Mouse (Mus musculus) c-Kit-positive CD71-positive TER-119-negative erythroid progenitor cells, embryonic 14.5 days (primary cell): ENCODE data around the gene Olfr577.

Experiments
- DNase-seq: peaks from one replicate; pipeline ENCODE4 v3.0.0-alpha.2; 2013; ENCODE audit warnings: low read depth

The Olfr577 gene

DNA sequence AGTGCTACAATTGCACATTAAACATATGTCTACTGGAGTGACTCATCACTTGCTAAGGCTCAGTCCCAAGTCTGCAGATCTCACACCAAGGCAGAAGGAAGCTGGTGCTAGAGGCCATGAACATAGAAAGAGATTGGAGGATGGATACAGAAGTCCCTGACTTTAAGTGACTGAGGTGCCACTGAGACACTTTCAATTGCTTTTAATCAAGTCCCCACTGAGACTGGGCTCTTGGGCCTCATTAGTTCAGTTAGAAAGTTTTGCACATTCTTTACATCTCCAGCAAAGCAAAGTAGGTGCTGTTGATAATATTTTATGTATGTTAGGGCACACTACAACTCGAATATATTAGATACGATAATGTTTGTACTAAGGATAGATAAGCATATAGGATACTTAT, at the start of gene Olfr577:
Gene Olfr577, minus strand, starts transcription at position 101 of the 400 bp plus-strand sequence.
- no peak for DNase-seq

DNA sequence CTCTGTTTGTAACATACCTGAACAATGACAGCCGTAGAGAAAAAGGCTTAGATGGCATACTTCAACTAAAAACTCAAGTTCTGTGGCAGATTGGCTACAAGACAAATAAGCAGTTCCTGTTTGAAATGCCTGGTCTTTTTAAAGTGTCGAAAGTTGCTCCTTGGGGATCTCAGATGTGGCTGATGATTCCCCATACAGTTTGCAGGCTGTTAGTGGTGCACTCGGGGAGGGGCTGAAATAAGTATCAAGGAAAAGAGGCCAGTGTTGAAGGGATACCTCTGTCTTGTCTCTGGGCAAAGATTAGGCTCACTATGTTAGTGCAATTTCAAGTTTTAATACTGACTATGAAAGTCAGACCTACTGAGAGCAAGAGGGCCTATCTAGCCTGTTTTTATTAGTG, 13.5 kb upstream of the Olfr577 start, which contains the start of gene Olfr578:
Gene Olfr578, minus strand, starts transcription at position 101 of the 400 bp plus-strand sequence.
- no peak for DNase-seq

DNA sequence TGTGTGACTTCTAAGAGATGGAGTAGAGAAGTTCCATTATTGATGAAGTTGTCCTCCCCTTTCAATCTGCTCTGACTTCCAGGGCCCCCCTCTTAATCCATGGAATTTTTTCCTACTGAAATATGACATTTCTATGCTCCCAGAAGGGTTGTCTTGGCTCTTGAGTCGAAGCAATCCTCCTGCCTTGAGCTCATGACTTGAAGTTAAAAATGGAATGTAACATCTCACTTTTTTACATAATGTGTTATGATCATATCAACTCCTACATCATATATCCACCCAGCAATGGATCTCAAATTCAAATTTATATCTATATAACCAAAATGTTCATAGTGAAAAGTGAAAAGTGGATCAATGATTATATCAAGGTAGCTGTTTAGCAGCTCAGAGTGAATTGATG, 1.3 kb downstream of the Olfr577 start:
- DNase-seq = no peak

DNA sequence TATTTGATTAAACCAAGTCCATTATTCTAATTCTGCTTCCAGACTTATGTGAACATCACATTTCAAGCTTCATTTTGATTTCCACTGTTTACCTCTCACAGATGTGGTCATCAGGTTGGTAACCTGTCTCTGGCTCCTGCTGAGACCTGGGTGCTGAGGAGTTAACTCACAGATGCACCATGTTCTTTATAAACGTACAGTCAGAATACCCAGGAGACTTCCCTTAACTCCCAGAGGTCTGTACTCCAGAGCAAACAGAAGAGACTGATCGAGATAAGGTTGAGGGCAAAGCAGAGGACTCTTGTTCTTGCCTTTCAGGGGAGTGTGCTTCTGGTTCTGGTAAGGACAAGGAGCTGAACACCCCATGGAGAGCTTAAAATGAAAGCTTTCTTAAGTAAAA, 13.4 kb downstream of the Olfr577 start, which contains the start of gene Olfr576:
Gene Olfr576, plus strand, starts transcription at position 301 of the 400 bp plus-strand sequence.
- no peak for DNase-seq

DNA sequence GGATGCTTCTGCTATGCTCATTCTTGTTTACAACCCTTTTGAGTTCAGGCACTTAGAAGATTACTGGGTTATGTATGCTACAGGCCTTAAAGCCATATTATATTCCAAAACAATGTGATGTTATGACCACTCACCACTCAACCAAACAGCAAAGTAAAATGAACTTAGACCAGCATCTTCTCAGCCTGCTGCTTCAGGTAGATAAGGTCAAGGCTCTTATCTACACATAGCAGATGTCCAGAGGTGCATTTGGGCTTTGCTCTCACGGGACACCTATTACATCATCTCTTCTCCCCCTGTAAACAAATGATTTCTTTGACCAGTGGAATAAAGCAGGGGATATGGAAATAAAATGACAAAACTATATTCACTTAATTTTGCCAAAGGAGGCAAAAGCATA, 17.1 kb downstream of the Olfr577 start, which contains the start of gene Olfr575:
Gene Olfr575, minus strand, starts transcription at position 183 of the 400 bp plus-strand sequence.
- DNase-seq = no peak

DNA sequence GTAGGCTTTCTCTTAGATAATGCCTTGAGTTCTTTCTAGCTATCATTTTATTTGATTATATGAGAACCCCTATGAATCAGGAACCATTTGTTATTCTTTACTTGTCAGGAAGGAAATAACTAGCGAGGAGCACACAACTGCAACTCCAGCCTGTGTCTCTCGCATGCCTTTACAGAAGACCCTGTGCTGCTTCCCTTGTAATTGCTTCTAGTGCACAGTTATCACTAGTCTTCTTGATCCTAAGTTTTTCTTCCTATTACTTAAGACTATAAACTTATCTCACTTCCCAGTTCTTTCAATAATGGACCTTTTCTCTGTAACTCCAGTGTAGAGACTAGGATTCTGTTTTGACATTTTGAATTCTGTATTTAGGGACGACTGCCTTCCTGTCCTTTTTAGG, 17.6 kb downstream of the Olfr577 start:
- DNase-seq = no peak

DNA sequence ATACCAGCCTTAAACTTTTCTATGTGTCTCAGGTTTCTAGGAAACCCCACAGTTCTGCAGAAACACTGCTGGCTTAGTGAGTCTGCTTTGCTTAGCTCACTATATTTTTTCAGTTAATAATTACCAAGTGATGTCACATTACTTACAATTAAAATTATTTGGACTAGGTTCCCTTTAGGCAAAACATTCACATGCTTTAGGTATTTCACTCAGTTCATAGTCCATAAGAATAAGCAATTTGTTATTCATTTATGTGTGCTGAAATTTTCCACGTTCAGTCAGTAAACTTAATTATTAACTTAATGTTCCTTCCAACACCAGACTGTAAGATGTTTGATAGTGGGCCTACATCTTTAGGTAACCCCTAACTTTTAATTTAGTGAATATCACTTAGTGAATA, 25.0 kb downstream of the Olfr577 start:
- no peak for DNase-seq

DNA sequence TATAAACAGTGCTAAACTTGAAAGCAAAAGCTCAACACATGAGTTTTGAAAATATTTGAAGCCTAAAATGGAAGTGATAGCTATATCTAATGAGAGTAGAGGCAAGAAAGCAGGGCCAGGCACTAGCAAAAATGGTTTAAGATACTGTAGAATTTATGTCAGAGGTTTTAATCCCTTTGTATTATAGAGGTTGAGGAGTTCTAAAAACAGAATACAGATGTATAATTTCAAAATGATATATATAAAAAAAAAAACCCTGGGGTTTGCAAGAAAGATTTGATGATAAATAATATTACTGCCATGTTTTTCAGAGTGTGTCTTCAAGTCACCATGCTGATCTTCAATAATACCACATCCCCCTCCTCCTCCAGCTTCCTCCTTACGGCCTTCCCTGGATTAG, 27.6 kb downstream of the Olfr577 start, which contains the start of gene Olfr574:
Gene Olfr574, plus strand, starts transcription at position 301 of the 400 bp plus-strand sequence.
- no peak for DNase-seq

DNA sequence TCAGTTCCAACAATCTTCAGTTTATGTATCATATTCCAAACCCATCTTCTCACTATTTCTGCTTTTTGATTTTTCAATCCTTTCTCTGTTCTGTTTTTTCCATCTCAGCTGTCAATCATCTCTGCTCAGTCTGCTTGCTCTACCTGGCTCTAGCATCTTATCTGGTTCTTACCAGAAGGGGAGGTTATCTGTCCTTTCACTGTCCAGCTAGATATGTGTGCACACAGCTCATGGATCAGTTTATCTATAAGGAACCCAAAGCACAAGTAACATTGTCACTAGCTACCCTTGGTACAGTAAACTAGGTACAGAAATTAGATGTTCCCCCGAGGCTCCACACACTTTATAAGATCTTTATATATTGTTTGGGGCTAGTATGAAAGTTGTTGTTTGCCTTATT, 32.3 kb downstream of the Olfr577 start:
- DNase-seq = no peak

DNA sequence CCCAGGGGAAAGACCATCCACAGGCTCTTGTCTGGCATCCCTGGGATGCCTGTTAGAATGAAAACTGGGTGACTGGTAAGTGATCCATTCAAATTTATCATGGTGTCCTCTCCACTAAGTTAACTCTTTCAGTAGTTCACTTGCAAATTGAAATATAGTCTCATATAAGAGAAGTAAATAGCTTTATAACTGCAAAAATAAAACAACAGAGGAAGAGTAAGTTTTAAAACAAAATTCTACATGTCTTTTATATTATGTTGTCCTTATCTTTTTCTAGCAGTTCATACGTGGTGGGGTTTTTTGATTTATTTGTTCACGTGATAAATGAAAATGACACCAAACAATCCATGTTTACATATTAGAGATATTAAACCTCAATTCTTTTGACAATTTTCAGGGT, 33.3 kb downstream of the Olfr577 start, which contains the start of gene Olfr573-ps1:
Gene Olfr573-ps1, minus strand, starts transcription at position 101 of the 400 bp plus-strand sequence.
- DNase-seq = no peak

DNA sequence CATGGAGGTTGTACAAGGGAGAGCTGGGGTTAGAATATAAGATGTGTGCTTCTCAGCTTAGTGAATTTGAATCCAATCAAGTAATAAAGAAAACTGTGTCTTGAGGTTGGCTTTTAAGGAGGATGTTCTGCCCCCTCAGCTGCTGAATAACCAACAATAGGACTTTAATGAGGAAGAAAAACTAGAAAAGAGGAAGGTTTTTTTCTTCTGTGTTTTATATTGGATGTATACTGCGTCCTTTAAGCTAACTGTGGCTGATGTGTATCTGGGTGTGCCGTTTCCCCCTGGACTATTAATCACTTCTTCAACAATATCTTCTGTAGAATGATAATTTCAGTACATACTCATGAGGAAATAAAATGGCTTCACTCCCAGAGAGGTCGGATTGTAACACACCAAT, 48.6 kb downstream of the Olfr577 start:
- DNase-seq = no peak

DNA sequence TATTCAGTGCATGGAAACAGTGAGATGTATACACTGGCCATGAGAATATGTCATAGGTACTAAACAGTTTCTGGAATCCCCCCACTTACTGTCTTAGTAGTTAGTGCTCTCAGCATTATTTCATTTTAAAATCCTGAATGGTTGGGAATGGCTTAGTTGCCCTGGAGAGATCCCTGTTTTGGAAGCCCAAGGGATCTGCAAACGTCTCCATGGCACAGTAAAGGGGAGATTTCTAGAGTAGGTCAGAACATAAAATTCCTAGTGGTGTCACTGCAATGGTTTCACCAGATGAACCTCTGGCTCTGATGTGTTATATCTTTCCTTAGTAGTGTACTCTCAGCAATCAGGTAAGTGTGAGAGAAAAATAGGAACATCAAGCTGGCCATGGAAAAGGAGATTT, 51.6 kb downstream of the Olfr577 start, which contains the start of gene Olfr572:
Gene Olfr572, plus strand, starts transcription at position 301 of the 400 bp plus-strand sequence.
- no peak for DNase-seq
